Mouse (Mus musculus) heart, postnatal 4 days (tissue): ENCODE data around the gene Slc4a5. TPM values are rescaled to one million over a fixed set of nuclear protein-coding genes. Genes with fewer than 3 reads are reported as not detected.

Source experiments
- DNase-seq: peaks from one replicate; pipeline ENCODE4 v3.0.0; 2021
- total RNA-seq, 2 experiments: library from RNA; stranded (reverse); gene quantifications; 2 replicates each; pipeline ENCODE4 v1.2.3; 2021

Slc4a5 gene
- total RNA-seq, 2 experiments from 2014 or later: 0.12 TPM; not detected in 1

DNA sequence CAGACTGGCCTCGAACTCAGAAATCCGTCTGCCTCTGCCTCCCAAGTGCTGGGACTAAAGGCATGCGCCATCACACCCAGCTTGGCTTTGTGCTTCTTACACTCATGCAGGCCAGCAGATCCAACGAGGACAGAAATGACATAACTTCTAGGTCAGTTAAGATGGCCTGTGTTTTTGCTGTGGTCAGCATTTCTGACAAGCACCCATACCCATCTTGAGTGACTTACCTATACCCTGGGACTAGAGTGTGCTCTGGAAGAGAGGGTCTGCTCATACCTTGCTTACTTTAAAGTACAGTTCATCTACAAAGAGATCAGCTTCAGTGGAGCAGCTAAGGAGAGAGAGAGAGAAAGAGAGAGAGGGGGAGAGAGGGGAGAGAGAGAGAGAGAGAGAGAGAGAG lies 13.7 kb downstream of the Slc4a5 start:
- DNase-seq: no peak

DNA sequence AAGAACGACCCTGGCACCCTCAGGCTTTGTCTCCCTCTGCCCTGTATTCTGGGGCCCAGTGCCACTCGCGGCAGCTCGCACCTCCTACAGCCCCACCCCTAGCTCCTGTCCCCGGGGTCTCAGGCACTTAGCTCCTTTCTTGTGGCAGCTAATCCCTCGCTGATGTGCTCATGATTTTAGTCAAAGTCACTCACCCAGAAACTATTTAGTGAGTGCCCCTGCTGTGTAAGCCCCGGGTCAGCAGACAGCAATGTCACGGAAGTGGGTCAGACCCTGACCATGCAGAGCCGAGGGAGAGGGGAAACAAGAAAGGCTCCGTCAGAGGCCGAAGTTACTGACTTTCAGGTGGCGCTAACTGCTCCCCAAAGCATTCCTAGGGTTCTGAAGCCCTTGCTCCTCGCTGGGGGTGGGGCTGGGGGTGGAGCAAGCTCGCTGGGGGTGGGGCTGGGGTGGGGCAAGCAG lies 14.7 kb downstream of the Slc4a5 start:
- DNase-seq: no peak

DNA sequence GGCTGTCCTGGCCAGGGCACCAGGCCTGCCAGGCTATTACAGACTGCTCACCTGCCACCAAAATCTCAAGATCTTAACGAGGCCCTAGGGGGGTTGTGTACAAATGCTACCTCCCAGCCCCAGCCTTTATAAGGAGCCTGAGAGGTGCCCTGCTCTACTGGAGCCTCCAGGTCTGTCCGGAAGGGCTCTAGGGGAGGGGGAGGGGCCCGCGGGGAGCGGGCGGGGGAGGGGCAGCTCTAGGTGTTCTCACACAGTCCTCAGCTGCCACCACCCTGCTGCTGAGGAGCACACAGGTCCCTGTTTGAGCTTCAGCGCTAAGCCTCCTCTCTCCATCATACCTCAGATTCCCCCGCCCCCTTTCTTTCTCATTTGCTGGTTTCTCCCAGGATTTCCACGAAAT lies 17.5 kb downstream of the Slc4a5 start:
- DNase-seq: no peak

DNA sequence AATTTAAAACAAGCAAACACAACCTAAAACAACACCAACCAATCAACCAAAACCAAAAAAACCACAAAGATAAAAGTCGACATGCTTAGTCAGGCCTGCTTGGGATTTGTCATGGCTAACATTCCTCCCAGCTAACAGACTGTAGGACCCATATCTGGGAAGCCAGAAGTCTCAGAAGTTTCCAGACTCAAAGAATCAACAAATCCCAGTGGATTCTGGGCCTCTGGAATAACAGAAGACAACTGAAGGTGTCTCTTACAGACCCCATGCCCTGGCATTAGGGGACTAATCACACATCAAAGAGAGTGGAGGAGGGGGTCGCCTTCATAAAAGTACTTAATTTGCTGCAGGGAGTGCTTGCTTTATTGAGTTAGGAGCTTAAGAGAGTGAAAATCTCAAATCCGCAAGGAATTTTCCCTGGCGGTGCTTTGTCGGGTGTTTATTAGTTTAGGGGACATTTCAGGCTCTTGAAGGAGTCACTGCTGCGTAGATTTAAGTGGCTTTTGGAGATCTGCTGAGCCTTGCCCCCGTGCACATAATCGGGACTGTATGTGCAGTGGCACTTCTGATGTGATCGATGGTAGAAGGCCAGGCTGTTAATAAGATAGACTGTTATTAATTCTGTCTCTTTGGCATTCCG lies 24.9 kb downstream of the Slc4a5 start:
- DNase-seq: no peak

DNA sequence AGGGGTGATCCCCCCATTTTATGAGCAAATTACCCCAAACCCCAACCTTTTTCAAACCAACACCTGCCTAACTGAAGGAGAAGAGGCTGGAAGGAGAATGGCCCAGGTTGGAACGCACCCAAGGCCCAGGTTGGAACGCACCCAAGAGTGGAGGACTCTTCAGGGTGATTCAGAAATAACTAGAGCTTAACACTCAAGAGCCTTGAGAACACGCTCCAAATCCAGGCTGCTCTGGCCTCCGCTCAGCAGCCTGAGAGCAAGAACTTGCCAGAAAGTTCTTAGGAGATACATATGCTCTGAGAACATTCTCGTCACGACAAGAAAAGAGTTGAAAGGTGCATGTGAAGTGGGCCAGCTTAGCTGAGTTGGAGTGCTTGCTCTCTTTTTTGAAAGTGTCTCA lies 25.5 kb downstream of the Slc4a5 start:
- DNase-seq: peak; percentile 84

DNA sequence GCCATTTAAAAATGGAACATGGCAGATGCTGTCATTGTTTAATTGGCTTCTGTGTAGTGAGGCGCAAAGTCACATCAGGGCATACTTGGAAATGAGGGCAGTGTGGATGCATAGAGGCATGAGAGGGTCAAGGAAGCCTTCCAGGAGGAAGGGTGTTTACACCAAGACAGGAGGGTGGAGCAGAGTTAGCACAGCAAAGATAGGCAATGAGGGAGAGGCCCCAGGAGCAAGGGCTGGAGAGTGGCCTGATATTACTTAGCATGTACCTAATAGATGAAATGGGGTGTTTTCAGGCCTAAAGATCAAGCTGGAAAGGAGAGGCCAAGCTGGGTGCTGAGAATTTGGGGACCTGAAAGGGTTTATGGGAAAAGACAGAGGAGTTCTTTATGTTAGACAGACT lies 26.4 kb downstream of the Slc4a5 start:
- no peak for DNase-seq

- DNase-seq: no peak
These were observed 27.1 kb downstream of the Slc4a5 start for GRCm38 (mm10) chr6:83246750-83247149.

DNA sequence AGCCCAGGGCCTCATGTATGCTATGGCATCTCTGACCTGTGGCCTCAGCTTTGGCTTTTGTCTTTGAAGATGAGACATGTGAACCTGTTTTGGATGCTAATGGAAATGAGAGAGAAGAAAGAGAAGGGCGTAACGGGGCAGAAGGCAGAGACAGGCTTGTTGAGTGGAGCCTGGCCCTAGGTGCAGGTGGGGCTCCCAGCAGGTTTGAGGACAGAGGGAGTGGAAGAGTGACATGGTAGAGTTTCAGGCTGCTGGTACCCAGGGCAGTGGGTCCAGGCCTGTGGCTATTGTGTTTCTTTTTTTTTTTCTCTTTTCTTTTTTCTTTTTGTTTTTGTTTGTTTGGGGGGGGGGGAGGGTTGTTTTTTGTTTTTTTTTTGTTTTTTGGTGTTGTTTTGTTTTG lies 27.5 kb downstream of the Slc4a5 start:
- DNase-seq: no peak

DNA sequence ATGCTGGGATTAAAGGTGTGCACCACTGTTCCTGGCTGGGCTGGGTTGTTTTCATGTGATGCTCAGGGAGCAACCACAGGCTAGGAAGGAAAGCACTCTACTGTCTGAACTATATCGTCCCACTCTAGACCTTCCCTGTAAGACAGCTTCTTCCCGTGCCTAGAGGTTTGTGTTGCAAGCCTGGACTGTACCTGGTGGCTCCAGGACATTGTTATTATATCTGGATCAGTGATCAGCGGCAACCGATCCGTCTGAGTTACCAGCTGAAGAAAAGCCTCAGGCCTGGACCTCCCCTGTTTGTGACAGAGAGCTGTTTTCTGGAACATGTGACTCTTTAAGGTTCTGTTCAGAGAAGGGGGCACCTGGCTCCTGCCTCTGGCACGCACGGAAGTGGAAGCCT lies 34.6 kb downstream of the Slc4a5 start:
- DNase-seq: no peak

GRCm38 (mm10) chr6:83264516-83264915 lies 44.9 kb downstream of the Slc4a5 start:
- no peak for DNase-seq

GRCm38 (mm10) chr6:83265253-83265652 lies 45.6 kb downstream of the Slc4a5 start:
- peak; percentile 31 for DNase-seq

GRCm38 (mm10) chr6:83265653-83266052 lies 46.0 kb downstream of the Slc4a5 start:
- no peak for DNase-seq

DNA sequence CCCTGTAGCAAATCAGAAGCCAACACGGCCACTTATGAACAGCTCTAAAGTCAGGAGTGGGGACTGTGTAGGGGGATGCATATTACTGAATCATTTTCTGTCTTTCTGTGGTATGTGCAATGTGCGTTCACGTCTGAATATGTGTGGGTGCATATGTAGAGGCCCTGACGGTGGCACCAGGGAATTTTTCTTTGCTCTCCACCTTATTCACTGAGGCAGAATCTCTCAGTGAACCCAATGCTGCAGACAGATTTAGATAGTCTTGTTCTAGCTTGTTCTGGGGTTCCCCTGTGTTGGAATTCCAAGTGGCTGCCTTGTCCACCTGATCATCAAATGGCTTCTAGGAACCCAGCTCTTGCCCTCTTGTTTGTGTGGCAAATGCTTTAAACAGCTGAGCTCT lies 48.0 kb downstream of the Slc4a5 start:
- no peak for DNase-seq

- DNase-seq: peak; percentile 93
These were observed 48.7 kb downstream of the Slc4a5 start for GRCm38 (mm10) chr6:83268144-83269010.

DNA sequence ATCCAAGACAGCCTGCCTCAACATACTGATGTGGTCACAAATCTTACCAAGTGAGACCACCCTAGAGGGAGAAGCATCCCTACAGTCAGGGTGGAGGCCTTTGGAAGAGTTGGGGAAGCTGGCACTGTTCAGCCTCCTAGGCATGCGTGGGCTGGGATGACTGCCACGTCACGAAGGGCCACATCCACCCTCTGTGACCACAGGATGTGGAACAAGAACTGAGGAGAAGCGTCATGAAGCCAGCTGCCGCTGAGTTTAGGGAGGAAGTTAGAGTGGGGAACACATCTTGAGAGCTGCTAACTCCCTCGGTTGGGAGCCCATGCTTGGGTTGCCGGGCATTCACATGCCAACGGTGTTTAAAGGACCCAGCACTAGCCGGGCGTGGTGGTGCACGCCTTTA lies 54.1 kb downstream of the Slc4a5 start:
- DNase-seq: no peak

DNA sequence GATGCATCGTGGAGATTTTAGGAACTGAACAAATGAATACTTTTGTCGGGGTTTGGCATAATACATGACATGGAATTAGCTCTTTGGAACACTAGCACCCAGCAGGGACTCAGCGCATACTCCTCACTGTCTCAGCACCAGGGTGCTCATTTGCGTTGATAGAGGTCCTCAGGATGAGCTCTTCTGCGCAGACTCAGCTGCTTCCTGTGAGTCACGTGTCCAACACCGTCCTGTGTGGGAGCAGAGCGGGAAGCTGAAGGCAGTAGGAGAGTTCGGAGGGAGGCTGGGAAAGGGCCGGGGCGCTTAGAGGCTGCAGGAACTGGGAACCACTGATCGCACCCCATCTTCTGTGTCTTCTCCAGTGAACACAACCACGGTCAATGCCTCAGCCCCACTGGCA lies 57.5 kb downstream of the Slc4a5 start:
- DNase-seq: no peak

GRCm38 (mm10) chr6:83278881-83279280 lies 59.3 kb downstream of the Slc4a5 start:
- DNase-seq: peak; percentile 27

GRCm38 (mm10) chr6:83280256-83280955 lies 60.8 kb downstream of the Slc4a5 start:
- peak; percentile 16 for DNase-seq

GRCm38 (mm10) chr6:83300447-83301229 lies 81.0 kb downstream of the Slc4a5 start:
- DNase-seq: no peak

DNA sequence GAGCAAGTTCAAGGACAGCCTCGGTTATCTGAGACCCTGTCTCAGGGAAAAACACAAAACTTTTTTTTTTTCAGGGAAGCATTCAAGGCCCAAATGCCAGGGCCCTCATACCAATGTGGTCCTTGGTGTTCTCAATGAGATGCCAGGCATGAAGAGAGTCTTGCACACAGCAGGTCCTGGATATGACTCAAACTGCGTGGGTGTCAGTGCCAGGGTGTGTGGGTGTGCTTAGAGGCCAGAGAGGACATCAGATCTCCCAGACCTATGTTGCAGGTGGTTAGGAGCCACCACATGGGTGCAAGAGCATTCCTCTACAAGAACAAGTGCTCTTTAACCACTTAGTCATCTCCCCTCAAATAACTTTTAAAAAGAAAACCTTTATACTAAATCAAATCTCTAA lies 81.7 kb downstream of the Slc4a5 start:
- DNase-seq: no peak

GRCm38 (mm10) chr6:83302264-83302663 lies 82.6 kb downstream of the Slc4a5 start:
- DNase-seq: no peak

DNA sequence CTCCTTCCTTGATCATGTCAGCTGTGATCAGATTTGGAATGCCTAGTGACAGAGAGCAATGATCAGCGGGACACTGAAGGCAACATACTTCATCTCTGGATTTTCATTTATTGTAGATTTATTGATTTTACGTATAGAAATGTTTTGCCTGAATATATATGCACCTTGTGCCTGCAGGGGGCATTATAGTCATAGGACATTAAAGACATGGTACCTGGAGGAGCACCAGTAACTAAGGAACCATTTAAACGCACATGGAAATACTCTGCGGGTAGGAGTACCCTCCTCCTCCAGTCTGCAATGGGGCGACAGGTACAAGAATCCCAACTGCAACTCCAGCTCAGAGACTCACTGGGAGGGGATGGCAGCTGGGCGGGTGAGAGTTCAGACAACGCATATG lies 89.4 kb downstream of the Slc4a5 start:
- DNase-seq: no peak

- no peak for DNase-seq
These were observed 91.6 kb downstream of the Slc4a5 start for GRCm38 (mm10) chr6:83311206-83311605.
